Mouse (Mus musculus) heart, postnatal 10 days (tissue): ENCODE data around the gene Vmn2r23. TPM values are rescaled to one million over a fixed set of nuclear protein-coding genes. Genes with fewer than 3 reads are reported as not detected.
"Not testable (repeated sequence)": the region's sequence is repeated elsewhere in the genome, so short reads cannot be mapped to it uniquely, and the experiment has no call there.

Experiments
- DNase-seq, 2 experiments: peaks; one replicate each; pipeline ENCODE4 v3.0.0; 2021
- intact Hi-C: fragments of 180-260 bp; cut with DNase I; formaldehyde crosslinking; loops from one replicate; pipeline ENCODE4 v1.15.1; 2025
- total RNA-seq, 2 experiments: library from RNA; stranded (reverse); gene quantifications; 2 replicates each; pipeline ENCODE4 v1.2.3; 2021

The Vmn2r23 gene
- total RNA-seq = not detected

DNA sequence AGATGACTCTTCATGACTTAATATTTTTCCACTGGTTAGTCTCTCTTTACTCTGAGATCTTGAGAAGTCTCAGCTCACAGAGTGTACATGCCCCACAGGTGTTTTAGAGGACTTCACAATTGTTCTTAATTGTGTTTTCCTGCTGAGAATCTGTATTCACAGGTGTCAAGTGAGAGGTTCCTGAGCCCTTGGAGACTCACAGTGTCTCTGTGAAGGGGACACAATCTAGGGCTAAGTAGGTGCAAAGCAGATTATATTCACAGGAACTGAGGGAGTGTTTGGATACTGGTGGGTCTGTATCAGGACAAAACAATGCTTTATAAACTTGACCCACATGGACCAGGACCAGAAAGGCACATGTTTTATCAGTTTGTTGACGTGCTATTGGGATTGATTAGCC lies at the start of gene Vmn2r23:
TSS of gene Vmn2r23 (plus strand) at position 301 of the 400 bp plus-strand sequence.
- DNase-seq = no peak
- intact Hi-C loops = no loop called here

GRCm38 (mm10) chr6:123657040-123657439 lies 45.4 kb upstream of the Vmn2r23 start:
- DNase-seq = no peak
- intact Hi-C loops = no loop called here

DNA sequence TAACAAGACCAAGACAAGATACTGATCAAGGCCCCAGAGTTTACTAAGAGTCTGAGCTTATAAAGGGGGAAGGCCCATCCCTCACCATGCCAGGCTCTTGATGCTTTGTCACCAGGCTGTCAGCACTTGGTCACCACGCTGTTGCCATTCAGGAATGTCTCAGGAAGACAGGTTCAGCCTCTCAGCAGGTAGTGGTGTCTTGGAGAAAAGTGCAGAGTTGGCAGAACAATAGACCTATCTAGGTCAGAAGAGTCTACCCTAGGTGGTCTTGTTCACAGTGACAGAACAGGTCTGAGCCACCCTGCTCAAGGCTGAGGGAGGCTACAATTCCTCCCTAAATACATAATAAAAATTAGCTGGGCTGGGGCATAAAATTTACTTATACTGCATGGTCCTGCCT lies 5.8 kb upstream of the Vmn2r23 start:
- intact Hi-C loops, DNase-seq: not testable (repeated sequence)

- intact Hi-C loops = no loop called here
- no peak for DNase-seq
Measured at GRCm38 (mm10) chr6:123697213-123697612, 5.3 kb upstream of the Vmn2r23 start.

GRCm38 (mm10) chr6:123770031-123770430 lies 67.6 kb downstream of the Vmn2r23 start:
- intact Hi-C loops = no loop called here

GRCm38 (mm10) chr6:123778579-123778978 lies 76.1 kb downstream of the Vmn2r23 start, which contains the start of gene Vmn2r24:
Vmn2r24 (plus strand) TSS chr6:123778879.
- no peak for DNase-seq
- intact Hi-C loops = no loop called here

More at GRCm38 (mm10) chr6:123770031-123770430, 67.6 kb downstream of the Vmn2r23 start:
- no peak for DNase-seq

GRCm38 (mm10) chr6:123784857-123785256 lies 82.4 kb downstream of the Vmn2r23 start:
- intact Hi-C loops = no loop called here

GRCm38 (mm10) chr6:123793746-123794145 lies 91.3 kb downstream of the Vmn2r23 start:
- intact Hi-C loops = no loop called here
- DNase-seq = no peak

More at GRCm38 (mm10) chr6:123784857-123785256, 82.4 kb downstream of the Vmn2r23 start:
- no peak for DNase-seq

Other genes starting within 250 kb of the Vmn2r23 start
- gene Vmn2r21, start 169.3 kb upstream of the Vmn2r23 start, total RNA-seq = not detected
- gene Vmn2r22, start 51.9 kb upstream of the Vmn2r23 start, total RNA-seq = not detected
- gene Vmn2r24, start 76.2 kb downstream of the Vmn2r23 start, total RNA-seq = not detected
- gene Vmn2r25, start 150.8 kb downstream of the Vmn2r23 start, total RNA-seq = not detected